Mouse (Mus musculus): ENCODE measurements around the gene Gm49368. TPM values are rescaled to one million over a fixed set of nuclear protein-coding genes. Genes with fewer than 3 reads are reported as not detected.

The Gm49368 gene
- polyA plus RNA-seq, 1 experiment: 0.03 TPM

DNA sequence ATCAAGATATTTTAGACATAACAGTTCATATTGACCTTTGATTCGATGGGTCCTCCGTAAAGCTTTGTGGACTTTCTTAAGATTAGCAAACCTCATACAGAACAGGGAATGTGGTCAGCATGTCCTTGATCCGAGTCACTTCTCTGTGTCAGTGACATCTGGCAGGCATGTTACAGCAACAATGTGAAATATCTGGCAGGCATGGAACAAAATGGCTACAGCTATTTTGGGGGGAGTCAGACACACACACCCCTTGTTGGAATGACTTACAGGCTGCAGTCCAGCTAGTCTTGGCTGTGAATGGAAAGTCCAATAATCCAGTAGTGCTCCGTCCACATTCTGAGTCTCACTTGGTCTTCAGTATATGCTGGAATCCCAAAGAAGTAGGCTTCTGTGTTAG lies 38.9 kb upstream of the Gm49368 start:
- Histone ChIP-seq H3K4me3 (ENCODE audit: control insufficient read depth, insufficient read depth, low read length) (no peak overlapping the region), H3K27ac (ENCODE audit: control insufficient read depth, insufficient read depth, low read length) (no peak overlapping the region), H3K36me3 (ENCODE audit: control insufficient read depth, insufficient read depth, low read length) (no peaks in the 10 kb centered on the region), H3K27me3 (ENCODE audit: control insufficient read depth, insufficient read depth, low read length) (no peaks in the 10 kb centered on the region), H3K4me1 (replicated peaks; ENCODE audit: control insufficient read depth, insufficient read depth, low read length) (no peaks in the 10 kb centered on the region)
- no peak for TF ChIP-seq POLR2A (IDR thresholded peaks at IDR 0.05; ENCODE audit: control insufficient read depth, extremely low read depth, insufficient read depth, low read length, poor library complexity)
- no peak for TF ChIP-seq CTCF (IDR thresholded peaks at IDR 0.05; ENCODE audit: borderline replicate concordance, control insufficient read depth, extremely low read depth, insufficient read depth, low read length, poor library complexity)
- DNase-seq: no peak
- 96% methylated on average over 4 of the region's 4 CpGs for WGBS

DNA sequence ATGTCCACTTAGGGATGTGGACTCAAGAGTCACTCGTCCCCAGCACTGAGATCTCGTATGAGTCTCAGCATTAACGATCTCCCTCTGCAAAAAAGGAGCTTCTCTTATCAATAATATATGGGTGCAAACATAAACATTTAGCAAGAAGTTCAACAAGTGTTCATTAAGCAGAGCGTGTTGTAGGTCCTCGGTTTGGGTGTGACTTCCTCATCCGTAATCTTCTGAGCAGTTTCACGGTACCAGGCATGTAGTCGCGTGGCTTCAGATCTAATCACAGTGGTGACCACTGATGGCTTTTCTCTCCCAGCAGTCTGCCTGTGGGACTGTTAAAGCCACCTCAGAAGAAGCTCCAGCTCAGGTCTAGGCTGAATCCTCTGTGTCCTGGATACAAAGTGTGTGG lies 38.1 kb upstream of the Gm49368 start:
- Histone ChIP-seq H3K27ac (ENCODE audit: control insufficient read depth, insufficient read depth, low read length) (no peak overlapping the region), H3K4me3 (ENCODE audit: control insufficient read depth, insufficient read depth, low read length) (no peak overlapping the region), H3K36me3 (ENCODE audit: control insufficient read depth, insufficient read depth, low read length) (no peaks in the 10 kb centered on the region), H3K4me1 (replicated peaks; ENCODE audit: control insufficient read depth, insufficient read depth, low read length) (peaks cover 2% of the 10 kb centered on the region; the same call in 1 of the 2 replicates), H3K27me3 (ENCODE audit: control insufficient read depth, insufficient read depth, low read length) (no peaks in the 10 kb centered on the region)
- 92% methylated on average over 9 of the region's 9 CpGs for WGBS
- no peak for DNase-seq
- TF ChIP-seq CTCF (IDR thresholded peaks at IDR 0.05; ENCODE audit: borderline replicate concordance, control insufficient read depth, extremely low read depth, insufficient read depth, low read length, poor library complexity): no peak

DNA sequence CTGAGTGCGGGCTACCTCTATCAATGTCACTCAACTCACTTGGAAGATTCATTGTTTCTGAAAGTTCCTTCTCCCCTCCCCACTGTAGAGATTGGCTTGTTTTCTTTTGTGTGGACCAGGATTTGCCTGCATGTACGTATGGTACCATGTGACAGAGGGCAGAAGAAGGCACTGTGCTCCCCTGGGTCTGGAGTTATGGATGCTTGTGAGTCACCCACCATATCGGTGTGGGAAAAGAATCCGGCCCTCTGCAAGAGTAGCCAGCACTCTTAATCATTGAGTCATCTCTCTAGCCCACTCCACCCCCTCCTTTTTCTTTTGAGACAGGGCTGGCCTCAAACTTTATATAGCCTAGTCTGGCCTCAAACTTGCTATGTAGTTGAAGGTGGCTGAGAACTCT lies 37.6 kb upstream of the Gm49368 start:
- TF ChIP-seq CTCF (IDR thresholded peaks at IDR 0.05; ENCODE audit: borderline replicate concordance, control insufficient read depth, extremely low read depth, insufficient read depth, low read length, poor library complexity): no peak
- no peak for TF ChIP-seq POLR2A (IDR thresholded peaks at IDR 0.05; ENCODE audit: control insufficient read depth, extremely low read depth, insufficient read depth, low read length, poor library complexity)
- Histone ChIP-seq H3K27ac (ENCODE audit: control insufficient read depth, insufficient read depth, low read length) (no peak overlapping the region), H3K27me3 (ENCODE audit: control insufficient read depth, insufficient read depth, low read length) (no peaks in the 10 kb centered on the region), H3K4me3 (ENCODE audit: control insufficient read depth, insufficient read depth, low read length) (no peak overlapping the region), H3K36me3 (ENCODE audit: control insufficient read depth, insufficient read depth, low read length) (no peaks in the 10 kb centered on the region), H3K4me1 (replicated peaks; ENCODE audit: control insufficient read depth, insufficient read depth, low read length) (peaks cover 6% of the 10 kb centered on the region; the same call in 1 of the 2 replicates)
- DNase-seq: no peak
- 97% methylated on average over 4 of the region's 4 CpGs for WGBS

DNA sequence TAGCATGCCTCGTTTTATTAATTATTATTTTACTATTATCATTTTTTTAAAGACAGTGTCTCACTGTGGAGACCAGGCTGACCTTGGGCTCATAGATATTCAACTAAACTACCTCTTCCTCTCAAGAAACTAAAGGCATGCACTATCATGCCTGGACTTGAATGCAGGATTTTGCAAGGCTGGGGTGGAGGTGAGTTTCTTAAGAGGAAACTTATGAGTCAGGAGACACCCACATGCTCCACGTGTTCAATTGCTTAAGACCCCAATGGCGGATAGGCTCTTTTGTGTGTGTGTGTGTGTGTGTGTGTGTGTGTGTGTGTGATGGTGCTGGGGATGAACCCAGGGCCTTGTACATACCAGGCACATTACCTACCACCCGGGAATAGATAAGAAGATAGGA lies 37.1 kb upstream of the Gm49368 start:
- Histone ChIP-seq H3K27me3 (ENCODE audit: control insufficient read depth, insufficient read depth, low read length) (no peaks in the 10 kb centered on the region), H3K4me3 (ENCODE audit: control insufficient read depth, insufficient read depth, low read length) (no peak overlapping the region), H3K4me1 (replicated peaks; ENCODE audit: control insufficient read depth, insufficient read depth, low read length) (peaks cover 6% of the 10 kb centered on the region; the same call in 1 of the 2 replicates), H3K36me3 (ENCODE audit: control insufficient read depth, insufficient read depth, low read length) (no peaks in the 10 kb centered on the region), H3K27ac (ENCODE audit: control insufficient read depth, insufficient read depth, low read length) (no peak overlapping the region)
- no peak for TF ChIP-seq CTCF (IDR thresholded peaks at IDR 0.05; ENCODE audit: borderline replicate concordance, control insufficient read depth, extremely low read depth, insufficient read depth, low read length, poor library complexity)
- TF ChIP-seq POLR2A (IDR thresholded peaks at IDR 0.05; ENCODE audit: control insufficient read depth, extremely low read depth, insufficient read depth, low read length, poor library complexity): no peak
- DNase-seq: no peak
- WGBS: 92% methylated on average over 4 of the region's 4 CpGs

DNA sequence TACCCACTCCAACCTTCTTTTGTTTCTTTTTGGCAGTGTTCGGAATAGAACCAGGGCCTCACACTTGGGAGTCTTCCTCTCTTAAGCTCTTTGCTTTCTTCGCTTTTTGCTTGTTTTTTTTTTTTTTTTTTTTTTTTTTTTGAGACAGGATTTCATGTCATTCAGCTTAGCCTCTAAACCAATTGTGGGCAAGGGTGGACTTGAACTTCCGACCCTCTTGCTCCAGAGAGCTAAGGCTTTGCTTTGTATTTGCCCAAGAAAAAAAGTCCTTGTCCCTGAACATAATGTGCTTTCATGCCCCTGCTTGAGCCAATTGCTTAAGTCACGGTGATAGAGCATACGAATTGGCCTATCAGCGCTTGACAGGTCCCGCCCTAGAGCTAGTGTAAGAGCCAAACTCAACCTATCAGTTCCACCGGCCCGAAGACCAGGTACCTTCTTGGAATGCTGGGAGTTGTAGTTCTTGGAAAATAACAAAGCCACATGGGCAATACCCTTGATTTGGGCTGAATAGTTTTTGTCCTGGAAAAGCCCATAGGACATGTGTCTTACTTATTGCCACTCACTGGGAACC lies 31.0 kb upstream of the Gm49368 start:
- no peak overlapping the region for H3K27ac ChIP-seq (ENCODE audit: control insufficient read depth, insufficient read depth, low read length)
- WGBS: 91% methylated on average over 9 of the region's 9 CpGs
- no peaks in the 10 kb centered on the region for H3K27me3 ChIP-seq (ENCODE audit: control insufficient read depth, insufficient read depth, low read length)
- no peak overlapping the region for H3K4me3 ChIP-seq (ENCODE audit: control insufficient read depth, insufficient read depth, low read length)
- H3K36me3 ChIP-seq (ENCODE audit: control insufficient read depth, insufficient read depth, low read length): no peaks in the 10 kb centered on the region
- peaks cover 6% of the 10 kb centered on the region; the same call in 1 of the 2 replicates for H3K4me1 ChIP-seq (replicated peaks; ENCODE audit: control insufficient read depth, insufficient read depth, low read length)
- no peak for TF ChIP-seq CTCF (IDR thresholded peaks at IDR 0.05; ENCODE audit: borderline replicate concordance, control insufficient read depth, extremely low read depth, insufficient read depth, low read length, poor library complexity)
- no peak for TF ChIP-seq POLR2A (IDR thresholded peaks at IDR 0.05; ENCODE audit: control insufficient read depth, extremely low read depth, insufficient read depth, low read length, poor library complexity)
- DNase-seq: no peak

DNA sequence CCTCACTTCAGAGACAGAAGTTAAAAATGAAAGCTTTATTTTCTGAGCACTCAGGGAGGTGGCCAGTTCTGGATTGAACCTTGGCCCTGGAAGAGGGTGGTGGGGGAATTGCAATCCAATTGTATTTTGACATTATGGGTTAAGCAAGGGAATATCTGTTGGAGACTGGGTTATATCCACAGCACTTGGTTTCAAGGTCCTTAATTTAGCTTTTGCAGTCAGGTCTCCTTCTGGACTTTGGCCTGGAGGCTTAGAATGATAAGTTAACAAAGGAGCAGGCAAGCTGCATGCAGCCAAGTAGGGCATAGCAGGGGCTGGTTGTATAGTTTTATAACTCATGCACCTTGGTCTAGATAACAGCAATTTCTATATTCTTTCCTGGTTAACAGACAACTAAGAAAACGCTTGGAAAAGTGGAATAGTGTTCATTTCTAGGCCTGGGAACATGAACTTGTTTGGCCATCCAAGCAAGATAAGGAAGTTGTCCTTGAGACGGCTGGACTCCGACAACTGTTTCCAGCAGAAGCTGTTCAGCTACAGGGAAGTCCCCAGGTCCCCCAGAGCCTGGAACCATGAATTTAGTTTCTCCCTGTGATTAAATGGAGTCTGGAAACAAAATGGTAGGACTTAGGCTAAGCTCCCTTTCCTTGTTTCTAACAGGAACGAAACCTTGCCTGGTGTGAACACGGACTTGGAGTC lies 30.0 kb upstream of the Gm49368 start:
- H3K4me1 ChIP-seq (replicated peaks; ENCODE audit: control insufficient read depth, insufficient read depth, low read length): peaks cover 6% of the 10 kb centered on the region; the same call in 1 of the 2 replicates
- DNase-seq: no peak
- no peaks in the 10 kb centered on the region for H3K36me3 ChIP-seq (ENCODE audit: control insufficient read depth, insufficient read depth, low read length)
- H3K27me3 ChIP-seq (ENCODE audit: control insufficient read depth, insufficient read depth, low read length): no peaks in the 10 kb centered on the region
- H3K27ac ChIP-seq (ENCODE audit: control insufficient read depth, insufficient read depth, low read length): no peak overlapping the region
- no peak for TF ChIP-seq CTCF (IDR thresholded peaks at IDR 0.05; ENCODE audit: borderline replicate concordance, control insufficient read depth, extremely low read depth, insufficient read depth, low read length, poor library complexity)
- no peak for TF ChIP-seq POLR2A (IDR thresholded peaks at IDR 0.05; ENCODE audit: control insufficient read depth, extremely low read depth, insufficient read depth, low read length, poor library complexity)
- 94% methylated on average over 5 of the region's 5 CpGs for WGBS
- no peak overlapping the region for H3K4me3 ChIP-seq (ENCODE audit: control insufficient read depth, insufficient read depth, low read length)

All from thymus, adult 2 months (tissue).